Mouse (Mus musculus) heart, adult 2 months (tissue): Measurements from ENCODE around the gene Sh3bgrl3.

ENCODE experiments used
- CTCF ChIP-seq: fragments of 200-600 bp; IDR thresholded peaks from 2 replicates; pipeline ENCODE4 v1.8.1; 2022; ENCODE audit warnings: antibody characterized with exemption, mild to moderate bottlenecking, moderate library complexity
- POLR2A ChIP-seq: fragments of 200-500 bp; IDR thresholded peaks from 2 replicates; pipeline ENCODE4 v1.6.1; 2011; ENCODE audit warnings: mild to moderate bottlenecking, low read depth, low read length, control low read depth; ENCODE audit not compliant: insufficient read depth

- TF ChIP-seq CTCF (no peak), POLR2A (no peak)
Measured at GRCm38 (mm10) chr4:134149389-134149788, 20.8 kb upstream of the Sh3bgrl3 start.
